Mouse (Mus musculus) bone marrow macrophage, adult 2 months (primary cell): ENCODE results near the gene Pak3.

Source experiments
- CTCF ChIP-seq: IDR thresholded peaks from 2 replicates; pipeline ENCODE4 v1.5.1; 2012; ENCODE audit warnings: low read depth, mild to moderate bottlenecking, low read length, moderate library complexity
- POLR2A ChIP-seq: IDR thresholded peaks from 2 replicates; pipeline ENCODE4 v1.6.1; 2012; ENCODE audit warnings: mild to moderate bottlenecking, low read depth, low read length, borderline replicate concordance

DNA sequence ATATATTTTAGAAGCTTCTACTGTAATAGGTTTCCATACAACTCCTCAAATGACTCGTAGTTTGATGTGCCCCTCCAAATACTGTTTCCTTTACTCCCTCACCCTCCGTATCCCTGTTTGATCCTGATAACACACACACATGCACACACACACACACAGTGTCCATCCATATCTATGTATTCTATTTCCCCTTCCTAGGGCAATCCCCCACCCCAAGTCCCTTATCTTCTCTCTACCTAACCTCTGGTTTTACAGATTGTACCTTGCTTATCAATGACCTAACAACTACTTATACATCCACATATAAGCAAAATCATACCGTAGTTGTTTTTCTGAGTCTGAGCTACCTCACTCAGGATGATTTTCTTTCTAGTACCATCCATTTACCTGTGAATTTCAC lies 207.0 kb downstream of the Pak3 start:
- TF ChIP-seq POLR2A (no peak), CTCF (no peak)
